Comparison of ENCODE assay signal across 19 mouse cellular contexts in the genomic region with DNA sequence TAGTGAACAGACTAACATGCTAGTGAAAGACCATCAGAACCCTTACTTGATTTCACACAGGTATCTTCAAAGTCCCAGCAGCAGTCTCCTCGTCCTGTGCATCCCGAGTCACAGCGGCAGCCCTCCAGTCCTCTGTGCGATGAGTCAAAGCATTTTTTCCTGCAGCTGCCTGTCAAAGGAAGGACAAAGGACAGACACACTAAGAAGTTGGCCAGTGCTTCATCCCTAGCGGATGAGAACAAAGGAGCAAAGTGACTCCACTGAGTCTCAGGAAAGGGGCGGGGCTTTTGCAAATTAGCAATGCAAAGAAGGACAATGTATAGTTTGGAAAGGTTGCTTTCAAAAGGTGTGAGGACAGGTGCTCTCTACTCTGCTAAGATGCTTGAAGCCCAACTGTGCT. TPM values are rescaled to one million over a fixed set of nuclear protein-coding genes. Genes with fewer than 3 reads are reported as not detected.
DNase-seq lines count a peak whose midpoint lies in the region; ATAC-seq and TF ChIP-seq lines count a peak whose summit lies in the region.
"Had no signal": no experiment of that assay in that cellular context is flagged by ENCODE, and none has a peak within 500 bp of the region (broad histone marks: within the 10 kb centered on the region; RNA-seq: fewer than 3 reads in every experiment).

No protein-coding gene starts in this region.

- TF ChIP-seq CTCF in liver, postnatal 0 days (IDR thresholded peaks at IDR 0.05; ENCODE audit: low read depth) = no peak
- no peak for TF ChIP-seq CTCF in hindbrain, postnatal 0 days (IDR thresholded peaks at IDR 0.05; ENCODE audit: low read depth)
- TF ChIP-seq CTCF in midbrain, postnatal 0 days (IDR thresholded peaks at IDR 0.05) = no peak
- no peak for TF ChIP-seq CTCF in stomach, postnatal 0 days (IDR thresholded peaks at IDR 0.05; ENCODE audit: low read depth)

- no peak for TF ChIP-seq EP300 in liver, postnatal 0 days (IDR thresholded peaks at IDR 0.05; ENCODE audit: low read depth)
- no peak for TF ChIP-seq EP300 in stomach, postnatal 0 days (optimal IDR thresholded peaks at IDR 0.05)

- H3K9me3 ChIP-seq in liver, embryonic 13.5 days (replicated peaks) = no peaks in the 10 kb centered on the region
- no peaks in the 10 kb centered on the region for H3K9me3 ChIP-seq in liver, postnatal 0 days (ENCODE audit: low read length)
- H3K9me3 ChIP-seq in hindbrain, postnatal 0 days (ENCODE audit: low read length) = no peaks in the 10 kb centered on the region
- H3K9me3 ChIP-seq in midbrain, postnatal 0 days (ENCODE audit: low read length) = no peaks in the 10 kb centered on the region
- H3K9me3 ChIP-seq in stomach, postnatal 0 days (ENCODE audit: control insufficient read depth, low read length) = no peaks in the 10 kb centered on the region
- H3K9me3 ChIP-seq: limb, embryonic 12.5 days; lung, embryonic 15.5 days; stomach, embryonic 15.5 days had no signal

- H3K4me3 ChIP-seq in liver, embryonic 13.5 days (replicated peaks) = no peak overlapping the region
- no peak overlapping the region for H3K4me3 ChIP-seq in liver, postnatal 0 days (ENCODE audit: low read depth, low read length)
- H3K4me3 ChIP-seq in hindbrain, postnatal 0 days (ENCODE audit: low read length) = no peak overlapping the region
- no peak overlapping the region for H3K4me3 ChIP-seq in midbrain, postnatal 0 days (ENCODE audit: low read depth, low read length)
- H3K4me3 ChIP-seq in stomach, postnatal 0 days (ENCODE audit: low read depth, low read length) = no peak overlapping the region
- H3K4me3 ChIP-seq: erythroblast, embryonic 14.5 days; heart, adult 2 months; limb, embryonic 12.5 days; lung, embryonic 15.5 days; stomach, embryonic 15.5 days had no signal

- H3K9ac ChIP-seq in liver, embryonic 13.5 days = no peak overlapping the region
- H3K9ac ChIP-seq in liver, postnatal 0 days (replicated peaks) = no peak overlapping the region
- no peak overlapping the region for H3K9ac ChIP-seq in hindbrain, postnatal 0 days (replicated peaks; ENCODE audit: low read length)
- H3K9ac ChIP-seq in midbrain, postnatal 0 days (replicated peaks; ENCODE audit: low read length, poor library complexity, severe bottlenecking) = no peak overlapping the region
- H3K9ac ChIP-seq in stomach, postnatal 0 days (ENCODE audit: low read length) = no peak overlapping the region
- H3K9ac ChIP-seq: limb, embryonic 12.5 days; lung, embryonic 15.5 days; stomach, embryonic 15.5 days had no signal

- H3K36me3 ChIP-seq in liver, embryonic 13.5 days = no peaks in the 10 kb centered on the region
- no peaks in the 10 kb centered on the region for H3K36me3 ChIP-seq in liver, postnatal 0 days (replicated peaks; ENCODE audit: insufficient read depth, low read length)
- no peaks in the 10 kb centered on the region for H3K36me3 ChIP-seq in hindbrain, postnatal 0 days (ENCODE audit: insufficient read depth, low read length)
- H3K36me3 ChIP-seq in midbrain, postnatal 0 days (ENCODE audit: insufficient read depth, low read length) = no peaks in the 10 kb centered on the region
- no peaks in the 10 kb centered on the region for H3K36me3 ChIP-seq in stomach, postnatal 0 days (ENCODE audit: control insufficient read depth, insufficient read depth, low read length)
- H3K36me3 ChIP-seq: limb, embryonic 12.5 days; lung, embryonic 15.5 days; stomach, embryonic 15.5 days had no signal

- intact Hi-C loops in heart, postnatal 25 days (cut with DNase I) = no loop called here

- no peaks in the 10 kb centered on the region for H3K27me3 ChIP-seq in liver, embryonic 13.5 days
- H3K27me3 ChIP-seq in liver, postnatal 0 days (ENCODE audit: insufficient read depth, low read length) = no peaks in the 10 kb centered on the region
- H3K27me3 ChIP-seq in hindbrain, postnatal 0 days (ENCODE audit: insufficient read depth, low read length) = no peaks in the 10 kb centered on the region
- H3K27me3 ChIP-seq in midbrain, postnatal 0 days (ENCODE audit: insufficient read depth, low read length) = no peaks in the 10 kb centered on the region
- no peaks in the 10 kb centered on the region for H3K27me3 ChIP-seq in stomach, postnatal 0 days (ENCODE audit: control insufficient read depth, insufficient read depth, low read length)
- H3K27me3 ChIP-seq: limb, embryonic 12.5 days; lung, embryonic 15.5 days; stomach, embryonic 15.5 days had no signal

- peaks cover 83% of the 10 kb centered on the region for H3K4me1 ChIP-seq in liver, embryonic 13.5 days (replicated peaks)
- 0 out of 2 replicates have a peak, but pooled peaks cover 3% of the 10 kb centered on the region for H3K4me1 ChIP-seq in liver, postnatal 0 days (ENCODE audit: insufficient read depth)
- no peaks in the 10 kb centered on the region for H3K4me1 ChIP-seq in hindbrain, postnatal 0 days (ENCODE audit: insufficient read depth, low read length)
- no peaks in the 10 kb centered on the region for H3K4me1 ChIP-seq in midbrain, postnatal 0 days (ENCODE audit: insufficient read depth, low read length)
- 0 out of 2 replicates have a peak, but pooled peaks cover 2% of the 10 kb centered on the region for H3K4me1 ChIP-seq in stomach, postnatal 0 days (replicated peaks; ENCODE audit: control insufficient read depth, insufficient read depth)
- H3K4me1 ChIP-seq: stomach, embryonic 15.5 days had no signal

- no peak overlapping the region for H3K4me2 ChIP-seq in liver, embryonic 13.5 days
- no peak overlapping the region for H3K4me2 ChIP-seq in liver, postnatal 0 days (ENCODE audit: low read depth, low read length)
- peak overlapping the region; percentile 13; the same call in 1 of the 2 replicates for H3K4me2 ChIP-seq in hindbrain, postnatal 0 days (ENCODE audit: low read depth, low read length)
- no peak overlapping the region; the same call in 1 of the 2 replicates for H3K4me2 ChIP-seq in midbrain, postnatal 0 days (ENCODE audit: low read depth, low read length, poor library complexity, severe bottlenecking)
- no peak overlapping the region for H3K4me2 ChIP-seq in stomach, postnatal 0 days (replicated peaks; ENCODE audit: low read depth)
- H3K4me2 ChIP-seq: limb, embryonic 12.5 days; lung, embryonic 15.5 days; stomach, embryonic 15.5 days had no signal

- ATAC-seq in liver, embryonic 13.5 days (ENCODE audit: low read depth) = no peak
- ATAC-seq in liver, postnatal 0 days = no peak
- ATAC-seq in hindbrain, postnatal 0 days = no peak
- ATAC-seq in midbrain, postnatal 0 days (ENCODE audit: low FRiP score) = peak; percentile 45; the same call in 1 of the 2 replicates
- no peak for ATAC-seq in stomach, postnatal 0 days (ENCODE audit: low FRiP score, low TSS enrichment)

- peak; percentile 10 for DNase-seq in adrenal gland, postnatal 10 days
- no peak for DNase-seq in adrenal gland, postnatal 4 days (ENCODE audit: low spot score in 2 of 2)
- no peak for DNase-seq in liver, embryonic 13.5 days
- no peak for DNase-seq in liver, postnatal 0 days
- DNase-seq in hindbrain, postnatal 0 days (ENCODE audit: low spot score) = peak; percentile 7
- no peak for DNase-seq in midbrain, postnatal 0 days (ENCODE audit: low spot score)
- no peak for DNase-seq in stomach, postnatal 0 days (ENCODE audit: low spot score)
- DNase-seq in heart, postnatal 25 days (ENCODE audit: low spot score) = no peak
- DNase-seq: cerebellum, adult 8-10 months; heart, adult 2 months; heart, postnatal 10 days; kidney, adult 2 months; kidney, postnatal 4 days; right cerebral cortex, postnatal 4 days had no signal

- 60% methylated on average over 6 of the region's 6 CpGs for WGBS in liver, embryonic 13.5 days (ENCODE audit: insufficient replicate concordance)
- WGBS in liver, postnatal 0 days (ENCODE audit: insufficient replicate concordance) = 62% methylated on average over 6 of the region's 6 CpGs
- 10% methylated on average over 6 of the region's 6 CpGs for WGBS in hindbrain, postnatal 0 days
- 5% methylated on average over 6 of the region's 6 CpGs for WGBS in midbrain, postnatal 0 days
- WGBS in stomach, postnatal 0 days = 56% methylated on average over 6 of the region's 6 CpGs

- H3K27ac ChIP-seq in liver, embryonic 13.5 days = peak overlapping the region; percentile 63
- no peak overlapping the region for H3K27ac ChIP-seq in liver, postnatal 0 days (ENCODE audit: low read depth)
- no peak overlapping the region for H3K27ac ChIP-seq in hindbrain, postnatal 0 days
- H3K27ac ChIP-seq in midbrain, postnatal 0 days (ENCODE audit: low read depth, low read length) = no peak overlapping the region
- H3K27ac ChIP-seq in stomach, postnatal 0 days (replicated peaks) = no peak overlapping the region
- H3K27ac ChIP-seq: heart, adult 2 months; limb, embryonic 12.5 days; lung, embryonic 15.5 days; stomach, embryonic 15.5 days had no signal

RNA-seq across cellular contexts. Expression of gene Enpp3, which starts 16.5 kb away (rescaled TPM):
- 10 to 100 TPM in 1 of 2 experiments, 1 to 10 TPM in 1; 9.5 to 12.0 TPM for total RNA-seq in adrenal gland, postnatal 10 days (2021)
- total RNA-seq in adrenal gland, postnatal 4 days (2021) = 1 to 10 TPM; 7.1 to 7.3 TPM
- polyA plus RNA-seq in liver, embryonic 13.5 days (2015; fragmentation: Nextera tagmentation; extraction: Ambion mirVana) = 2.1 and 2.4 TPM in 2 replicates
- polyA plus RNA-seq in liver, postnatal 0 days (2015; fragmentation: Nextera tagmentation; extraction: Ambion mirVana) = 4.9 and 5.2 TPM in 2 replicates
- 0.68 and 4.0 TPM in 2 replicates for total RNA-seq in hindbrain, postnatal 0 days (2014; rRNA removed)
- 1.5 and 1.7 TPM in 2 replicates for polyA plus RNA-seq in hindbrain, postnatal 0 days (2015; fragmentation: Nextera tagmentation; extraction: Ambion mirVana)
- 1.6 and 2.6 TPM in 2 replicates for total RNA-seq in midbrain, postnatal 0 days (2014; rRNA removed)
- polyA plus RNA-seq in midbrain, postnatal 0 days (2015; fragmentation: Nextera tagmentation; extraction: Ambion mirVana) = 1.2 and 1.7 TPM in 2 replicates
- 3.4 TPM in 2 replicates for polyA plus RNA-seq in stomach, postnatal 0 days (2015; fragmentation: Nextera tagmentation; extraction: Ambion mirVana)
- total RNA-seq in heart, postnatal 25 days (2021) = 1 to 10 TPM; 2.9 to 4.7 TPM
- total RNA-seq: megakaryocyte, adult 5-6 weeks had no signal
- polyA plus RNA-seq: erythroblast, embryonic 14.5 days had no signal

RNA-seq across cellular contexts. Expression of gene Med23, which starts 43.7 kb away (rescaled TPM):
- 10 to 100 TPM; 19.0 to 31.2 TPM for total RNA-seq in adrenal gland, postnatal 10 days (2021)
- total RNA-seq in adrenal gland, postnatal 4 days (2021) = 10 to 100 TPM; 32.0 to 33.2 TPM
- polyA plus RNA-seq in liver, embryonic 13.5 days (2015; fragmentation: Nextera tagmentation; extraction: Ambion mirVana) = 5.9 and 7.8 TPM in 2 replicates
- polyA plus RNA-seq in liver, postnatal 0 days (2015; fragmentation: Nextera tagmentation; extraction: Ambion mirVana) = 3.0 and 3.4 TPM in 2 replicates
- 41.5 and 58.2 TPM in 2 replicates for total RNA-seq in hindbrain, postnatal 0 days (2014; rRNA removed)
- polyA plus RNA-seq in hindbrain, postnatal 0 days (2015; fragmentation: Nextera tagmentation; extraction: Ambion mirVana) = 15.2 and 17.1 TPM in 2 replicates
- 40.3 and 55.0 TPM in 2 replicates for total RNA-seq in midbrain, postnatal 0 days (2014; rRNA removed)
- 15.1 and 19.0 TPM in 2 replicates for polyA plus RNA-seq in midbrain, postnatal 0 days (2015; fragmentation: Nextera tagmentation; extraction: Ambion mirVana)
- 5.8 and 5.9 TPM in 2 replicates for polyA plus RNA-seq in stomach, postnatal 0 days (2015; fragmentation: Nextera tagmentation; extraction: Ambion mirVana)
- 10 to 100 TPM; 14.7 to 15.6 TPM for total RNA-seq in heart, postnatal 25 days (2021)

Comparison
In these comparisons a context has a peak if more than half of its experiments do, and no peak if none do; other contexts are left out.
1. DNase-seq: peak in adrenal gland, postnatal 10 days (single experiment) and hindbrain, postnatal 0 days (single experiment); none in adrenal gland, postnatal 4 days (0 of 2), liver, embryonic 13.5 days (single experiment), liver, postnatal 0 days (single experiment), midbrain, postnatal 0 days (single experiment), stomach, postnatal 0 days (single experiment) and heart, postnatal 25 days (single experiment).